Mouse (Mus musculus) heart, postnatal 25 days (tissue): ENCODE data around the gene Cat. TPM values are rescaled to one million over a fixed set of nuclear protein-coding genes. Genes with fewer than 3 reads are reported as not detected.

ENCODE experiments used
- DNase-seq: peaks from one replicate; pipeline ENCODE4 v3.0.0; 2022; ENCODE audit warnings: low spot score
- intact Hi-C: fragments of 180-260 bp; cut with DNase I; formaldehyde crosslinking; loops from one replicate; pipeline ENCODE4 v1.15.1; 2025
- total RNA-seq, 2 experiments: library from RNA; stranded (reverse); gene quantifications; 2 replicates each; pipeline ENCODE4 v1.2.3; 2021

Gene Cat
- total RNA-seq, 2 experiments from 2014 or later, result 199 to 201 TPM

GRCm38 (mm10) chr2:103480240-103480639 lies 4.7 kb downstream of the Cat start:
- DNase-seq, result no peak
- intact Hi-C loops, result loop anchor here (5.0 kb wide), 1 partner anchor 312 kb away; no protein-coding TSS in a partner anchor

DNA sequence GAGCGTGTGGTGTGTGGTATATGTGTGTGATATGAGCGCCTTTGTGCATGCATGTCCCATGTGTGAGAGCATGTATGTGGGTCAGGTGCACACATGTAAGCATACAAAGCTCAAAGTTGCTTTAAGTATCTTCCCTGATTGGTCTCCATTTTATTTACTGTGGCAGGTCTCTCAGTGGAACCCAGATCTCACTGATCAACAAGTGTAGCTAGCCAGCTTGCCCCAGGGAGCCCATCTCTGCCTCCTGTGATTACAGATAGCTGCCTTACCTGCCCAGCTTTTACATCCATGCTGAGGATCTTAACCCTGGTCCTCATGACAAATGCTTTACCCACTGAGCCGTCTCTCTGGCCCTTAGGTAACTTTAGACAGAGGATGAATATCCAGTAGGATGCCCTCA lies 6.6 kb downstream of the Cat start:
- no peak for DNase-seq
- intact Hi-C loops, result no loop called here

- no peak for DNase-seq
- intact Hi-C loops, result no loop called here
These were observed 7.5 kb downstream of the Cat start for GRCm38 (mm10) chr2:103477456-103477855.

DNA sequence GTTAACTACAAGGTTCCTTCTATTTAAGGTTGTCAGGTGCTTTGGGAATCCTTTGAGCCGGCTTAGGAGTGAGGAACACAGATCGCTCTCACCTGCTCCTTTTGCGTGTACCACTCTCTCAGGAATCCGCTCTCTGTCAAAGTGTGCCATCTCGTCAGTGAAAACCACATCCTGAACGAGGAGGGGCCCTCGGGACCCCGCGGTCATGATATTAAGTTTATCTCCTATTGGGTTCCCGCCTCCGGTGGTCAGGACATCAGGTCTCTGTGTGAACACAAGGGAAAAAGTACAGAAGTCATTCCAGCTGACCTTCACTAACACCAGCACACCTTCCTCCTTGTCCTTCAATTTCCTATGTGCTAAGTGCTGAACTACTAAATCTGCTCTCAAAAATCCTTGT lies 8.3 kb downstream of the Cat start:
- no peak for DNase-seq

GRCm38 (mm10) chr2:103476180-103476579 lies 8.8 kb downstream of the Cat start:
- DNase-seq, result no peak
- intact Hi-C loops, result no loop called here

More for the DNA sequence above, 8.3 kb downstream of the Cat start:
- intact Hi-C loops, result no loop called here

GRCm38 (mm10) chr2:103473362-103473761 lies 11.6 kb downstream of the Cat start:
- no peak for DNase-seq
- intact Hi-C loops, result no loop called here

DNA sequence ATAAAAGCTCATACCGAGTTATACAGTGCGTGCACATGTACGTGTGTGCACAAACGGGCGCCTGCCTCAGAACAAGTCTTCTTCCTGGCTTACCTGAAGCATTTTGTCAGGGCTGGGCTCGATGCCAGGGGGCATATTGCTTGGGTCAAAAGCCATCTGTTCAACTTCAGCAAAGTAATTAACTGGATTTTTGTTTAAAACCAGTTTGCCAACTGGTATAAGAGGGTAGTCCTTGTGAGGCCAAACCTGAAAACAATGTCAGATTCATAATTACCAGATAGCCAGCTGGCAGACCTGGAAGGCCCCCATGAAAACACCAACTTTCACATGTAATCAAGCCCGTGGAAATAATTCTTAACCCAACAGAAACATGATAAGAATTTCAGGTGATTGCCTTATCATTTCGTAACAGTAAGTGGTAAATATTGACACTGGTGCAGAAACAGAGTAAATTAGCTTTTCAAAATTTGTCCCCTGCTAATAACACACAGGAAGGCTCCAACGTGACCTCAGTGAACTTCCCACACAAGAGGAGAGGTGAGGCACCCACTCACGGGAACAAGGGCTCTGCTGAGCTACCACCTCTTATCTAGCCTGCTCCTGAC lies 17.9 kb downstream of the Cat start:
- intact Hi-C loops, result no loop called here
- no peak for DNase-seq

- DNase-seq, result no peak
- intact Hi-C loops, result no loop called here
These were observed 18.7 kb downstream of the Cat start for GRCm38 (mm10) chr2:103466272-103466671.

GRCm38 (mm10) chr2:103465429-103465828 lies 19.5 kb downstream of the Cat start:
- intact Hi-C loops, result no loop called here

DNA sequence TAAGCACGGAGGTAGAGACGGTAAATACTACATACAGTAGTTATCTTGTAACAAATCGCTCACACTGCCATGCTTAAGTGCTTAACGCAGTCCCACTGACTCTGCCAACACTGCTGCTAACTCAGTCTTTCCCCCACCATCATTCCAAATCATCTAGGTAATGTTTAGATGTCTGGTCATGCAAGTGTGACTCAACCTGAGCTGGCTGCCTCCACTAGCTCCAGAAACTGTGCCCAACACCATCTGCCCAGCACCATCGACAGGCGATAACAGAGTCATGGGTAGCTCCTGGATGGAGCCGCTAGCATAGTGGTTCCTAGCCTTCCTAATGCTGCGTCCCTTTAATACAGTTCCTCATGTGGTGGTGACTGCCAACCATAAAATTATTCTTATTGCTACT lies 20.4 kb downstream of the Cat start:
- no peak for DNase-seq
- intact Hi-C loops, result no loop called here

More at GRCm38 (mm10) chr2:103465429-103465828, 19.5 kb downstream of the Cat start:
- no peak for DNase-seq

DNA sequence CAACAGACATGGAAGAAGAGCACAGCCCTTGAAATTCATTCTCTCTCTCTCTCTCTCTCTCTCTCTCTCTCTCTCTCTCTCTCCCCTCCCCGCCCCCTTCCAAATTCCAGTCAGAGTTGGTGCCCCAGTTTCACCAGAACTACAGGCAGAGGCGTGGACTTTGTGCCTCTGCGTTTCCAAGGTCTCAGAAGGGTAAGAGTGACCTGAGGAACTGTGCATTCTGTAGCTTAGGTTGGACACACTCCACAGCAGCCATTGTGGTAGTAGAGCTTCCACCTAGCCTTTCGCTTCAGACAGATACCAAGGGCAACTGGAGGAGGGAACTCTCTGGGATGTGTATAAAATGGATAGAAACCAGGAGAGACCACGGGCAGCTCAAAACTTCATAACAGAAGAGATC lies 22.2 kb downstream of the Cat start:
- no peak for DNase-seq
- intact Hi-C loops, result no loop called here

GRCm38 (mm10) chr2:103461743-103462142 lies 23.2 kb downstream of the Cat start:
- intact Hi-C loops, result no loop called here
- DNase-seq, result no peak

DNA sequence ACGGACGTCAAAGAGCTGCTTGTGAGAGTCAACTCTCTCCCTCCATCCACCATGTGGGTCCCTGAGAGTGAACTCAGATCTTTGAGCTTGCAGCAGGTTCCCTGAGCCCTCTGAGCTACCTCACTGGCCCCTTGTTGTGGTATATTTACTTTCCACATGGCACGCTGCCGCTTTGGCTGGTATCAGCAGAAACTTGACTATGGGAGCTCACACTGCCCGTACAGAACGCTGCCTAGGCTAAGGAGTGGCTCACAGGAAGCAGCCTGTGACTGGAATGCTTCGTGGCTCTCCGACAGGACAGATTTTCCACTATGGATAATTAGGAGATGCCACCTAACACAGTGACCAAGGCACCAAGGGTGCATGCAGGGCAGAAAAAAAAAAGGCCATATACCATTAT lies 23.8 kb downstream of the Cat start:
- intact Hi-C loops, result no loop called here
- no peak for DNase-seq

GRCm38 (mm10) chr2:103459069-103459468 lies 25.9 kb downstream of the Cat start:
- intact Hi-C loops, result loop anchor here (10.0 kb wide), 1 partner anchor 266 kb away; no protein-coding TSS in a partner anchor
- no peak for DNase-seq

DNA sequence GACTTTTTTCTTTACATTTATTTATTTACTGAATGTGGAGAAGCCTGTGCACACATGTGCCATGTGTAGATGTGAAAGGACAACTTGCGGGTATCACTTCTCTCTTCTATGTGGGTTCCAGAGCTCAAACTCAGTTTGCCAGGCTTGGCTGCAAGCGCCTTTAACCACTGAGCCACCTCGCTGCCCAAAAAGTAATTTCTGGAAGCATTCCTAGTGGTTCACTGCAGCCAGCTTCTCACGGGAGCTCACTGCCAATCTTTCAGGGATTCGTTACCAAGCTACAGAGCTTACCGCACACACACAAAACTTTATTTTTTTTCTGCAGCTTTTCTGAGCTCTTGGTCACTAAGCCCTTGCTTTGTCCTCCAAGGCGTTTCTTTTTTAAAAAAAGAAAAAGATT lies 27.3 kb downstream of the Cat start:
- intact Hi-C loops, result loop anchor here (10.0 kb wide), 1 partner anchor 267 kb away; no protein-coding TSS in a partner anchor
- no peak for DNase-seq

DNA sequence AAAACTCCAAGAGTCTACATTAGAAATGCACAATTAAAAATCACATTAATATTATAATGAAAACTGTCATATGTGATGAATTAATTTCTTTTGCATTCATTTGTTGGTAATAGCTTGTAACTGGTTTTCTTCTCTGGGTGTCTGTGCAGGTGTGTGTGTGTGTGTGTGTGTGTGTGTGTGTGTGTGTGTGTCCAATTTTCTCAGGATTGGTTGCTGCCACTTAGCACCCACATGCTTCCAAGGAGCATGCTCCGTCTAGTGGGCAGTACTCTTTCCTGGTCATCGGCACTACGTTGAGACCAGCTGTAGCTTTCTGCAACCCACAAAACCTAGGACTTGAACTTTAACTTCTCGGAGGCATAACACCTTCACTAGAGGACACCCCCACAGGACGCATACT lies 27.9 kb downstream of the Cat start:
- intact Hi-C loops, result loop anchor here (10.0 kb wide), 1 partner anchor 268 kb away; no protein-coding TSS in a partner anchor
- no peak for DNase-seq

DNA sequence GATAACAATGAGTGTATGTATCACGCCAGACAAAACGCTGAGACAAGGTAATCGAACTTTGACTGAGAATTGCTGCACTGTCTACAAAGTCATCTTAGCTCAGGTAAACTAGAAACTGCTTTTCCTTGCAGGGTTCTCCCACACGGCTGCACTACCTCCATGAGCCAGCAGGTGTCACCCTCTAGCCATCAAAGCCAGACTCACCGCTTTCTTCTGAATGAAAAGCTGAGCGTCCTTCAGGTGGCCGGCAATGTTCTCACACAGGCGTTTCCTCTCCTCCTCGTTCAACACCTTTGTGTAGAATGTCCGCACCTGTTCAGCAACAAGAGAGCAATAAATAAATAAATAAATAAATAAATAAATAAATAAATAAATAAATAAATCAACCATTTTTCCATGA lies 28.3 kb downstream of the Cat start:
- intact Hi-C loops, result loop anchor here (1.0 to 10.0 kb wide), 2 partner anchors 91 to 268 kb away; no protein-coding TSS in a partner anchor
- DNase-seq, result peak; percentile 23

DNA sequence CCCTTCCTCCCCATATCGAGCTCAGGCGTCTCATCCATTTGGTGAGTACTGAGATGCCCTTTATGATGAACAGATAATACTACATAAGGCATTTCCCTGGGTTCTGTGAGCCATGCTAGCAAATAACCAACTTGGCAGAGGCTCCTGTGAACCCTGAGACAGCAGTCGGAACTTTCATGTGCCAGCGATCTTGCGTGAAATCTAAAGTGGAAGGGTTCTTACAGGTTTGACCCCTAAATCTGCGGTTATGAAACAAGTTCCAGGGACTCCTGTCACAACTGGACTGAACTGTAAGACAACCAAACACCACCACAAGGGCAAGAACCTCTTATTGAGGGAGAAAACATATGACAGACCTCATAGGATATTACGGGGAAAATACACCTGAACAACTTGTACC lies 29.2 kb downstream of the Cat start:
- DNase-seq, result no peak
- intact Hi-C loops, result loop anchor here (1.0 to 10.0 kb wide), 2 partner anchors 92 to 269 kb away; no protein-coding TSS in a partner anchor

DNA sequence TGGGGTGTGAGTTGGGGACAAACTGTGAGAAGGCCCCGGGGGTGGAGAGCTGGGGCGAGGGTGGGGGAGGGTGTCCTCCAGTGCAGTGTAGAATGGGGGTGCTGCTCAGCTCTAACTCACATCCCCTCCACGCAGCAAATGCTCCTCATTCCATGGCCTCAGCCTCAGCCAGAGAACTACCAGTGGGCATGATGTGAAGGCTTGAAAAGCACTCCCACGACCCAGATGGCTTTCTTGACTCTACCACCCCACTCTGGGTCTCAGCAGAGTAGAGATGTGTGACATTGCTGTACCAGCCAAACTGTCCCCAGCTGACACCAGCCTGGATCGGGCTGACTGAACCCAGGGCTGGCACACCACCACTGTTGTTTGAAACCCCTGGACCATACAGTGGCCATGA lies 32.4 kb downstream of the Cat start:
- no peak for DNase-seq
- intact Hi-C loops, result loop anchor here (10.0 kb wide), 1 partner anchor 272 kb away; no protein-coding TSS in a partner anchor

- no peak for DNase-seq
- intact Hi-C loops, result loop anchor here (10.0 kb wide), 1 partner anchor 275 kb away; no protein-coding TSS in a partner anchor
These were observed 34.7 kb downstream of the Cat start for GRCm38 (mm10) chr2:103450267-103450666.

- no peak for DNase-seq
- intact Hi-C loops, result loop anchor here (10.0 kb wide), 1 partner anchor 275 kb away; no protein-coding TSS in a partner anchor
These were observed 35.1 kb downstream of the Cat start for GRCm38 (mm10) chr2:103449813-103450212.
